Mouse (Mus musculus) megakaryocyte, embryonic 14.5 days (primary cell): ENCODE data around the gene Mocs1. TPM values are rescaled to one million over a fixed set of nuclear protein-coding genes. Genes with fewer than 3 reads are reported as not detected.

Experiments
- H3K27me3 ChIP-seq: replicated peaks from 2 replicates; pipeline ENCODE3; 2012; ENCODE audit warnings: inconsistent platforms
- H3K36me3 ChIP-seq: replicated peaks from 2 replicates; pipeline ENCODE3; 2012; ENCODE audit warnings: low read length, inconsistent platforms, mixed read lengths
- H3K4me1 ChIP-seq: 2 replicates; pipeline ENCODE4 v1.6.1; 2012; ENCODE audit warnings: inconsistent platforms
- H3K4me3 ChIP-seq: replicated peaks from 2 replicates; pipeline ENCODE3; 2012; ENCODE audit warnings: moderate library complexity, mild to moderate bottlenecking, inconsistent platforms
- H3K9me3 ChIP-seq: 2 replicates; pipeline ENCODE4 v1.6.1; 2012; ENCODE audit warnings: inconsistent platforms
- FLI1 ChIP-seq: IDR thresholded peaks from 2 replicates; pipeline ENCODE4 v1.6.1; 2012; ENCODE audit warnings: low read length, inconsistent platforms, mixed read lengths
- GATA1 ChIP-seq: IDR thresholded peaks from 3 replicates; pipeline ENCODE4 v1.6.1; 2012; ENCODE audit warnings: mixed read lengths, low read length, inconsistent platforms, borderline replicate concordance
- polyA plus RNA-seq: library from polyadenylated mRNA; stranded (reverse); fragments of >175 nt; gene quantifications from 2 replicates; pipeline ENCODE4 v1.2.3, GENCODE M21; 2012; ENCODE audit warnings: low replicate concordance; ENCODE audit not compliant: insufficient read depth

Gene Mocs1
- polyA plus RNA-seq, 1 experiment: 12.8 TPM

DNA sequence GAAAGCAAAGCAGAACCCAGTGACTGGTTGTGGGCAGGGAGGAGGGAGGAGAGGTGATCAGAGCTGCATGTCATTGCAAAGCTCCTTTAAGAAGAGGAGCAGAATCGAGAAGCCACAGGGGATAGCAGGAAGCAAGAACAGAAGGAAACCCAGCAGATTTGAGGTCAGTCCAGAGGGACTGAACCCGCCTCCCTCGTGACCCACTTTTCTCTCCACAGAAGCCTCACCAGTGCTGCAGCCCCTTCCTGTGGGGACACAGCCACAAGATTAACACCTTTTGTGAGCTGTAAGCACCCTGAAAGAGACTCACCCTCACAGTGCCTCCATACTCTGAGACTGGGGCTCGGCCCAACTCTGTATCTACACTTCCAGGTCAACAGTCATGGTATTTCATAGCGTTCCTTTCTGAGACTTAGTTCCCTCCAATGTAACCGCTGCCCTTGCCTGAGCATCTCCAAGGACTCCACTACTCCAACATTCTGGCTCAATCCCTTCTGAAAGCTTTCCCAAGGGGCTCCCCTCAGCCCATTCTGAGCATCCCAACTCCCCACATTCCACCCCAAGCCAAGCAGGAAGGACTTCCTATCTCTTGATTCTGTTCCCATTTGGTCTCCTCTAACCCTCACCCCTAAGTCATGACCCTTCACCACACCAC, 75.2 kb downstream of the Mocs1 start:
- Histone ChIP-seq H3K36me3 (no peaks in the 10 kb centered on the region), H3K27me3 (no peaks in the 10 kb centered on the region), H3K9me3 (peaks cover 10% of the 10 kb centered on the region; the same call in 1 of the 2 replicates), H3K4me1 (no peaks in the 10 kb centered on the region), H3K4me3 (no peak overlapping the region)
- TF ChIP-seq GATA1 (no peak), FLI1 (no peak)

Other genes starting within 250 kb of the Mocs1 start
- not detected in 2 replicates for gene Daam2, start 136.0 kb downstream of the Mocs1 start, polyA plus RNA-seq
- not detected in 2 replicates for gene Kif6, start 186.8 kb downstream of the Mocs1 start, polyA plus RNA-seq